In the genomic region with DNA sequence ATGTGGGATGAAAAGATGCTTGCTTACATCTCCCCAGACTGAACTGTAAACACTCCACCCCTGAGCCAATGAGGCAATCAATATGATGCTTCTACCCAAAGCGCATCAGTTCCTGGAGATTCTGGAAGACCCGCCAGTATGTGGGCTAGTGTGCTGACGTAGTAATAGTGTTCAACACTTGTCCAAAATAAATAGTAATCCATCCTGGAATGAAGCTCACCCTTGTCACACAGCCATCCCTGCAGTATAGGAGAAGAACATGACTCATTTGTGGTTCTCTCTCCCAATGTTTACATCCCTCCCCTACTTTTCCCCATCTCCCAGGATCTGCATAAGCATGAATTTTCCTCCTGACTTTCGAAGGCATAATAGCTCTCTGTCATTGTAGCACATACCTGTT, we compare ENCODE assay signal across 21 mouse cellular contexts.
"Had no signal": no experiment of that assay in that cellular context is flagged by ENCODE, and none has a peak within 500 bp of the region (broad histone marks: within the 10 kb centered on the region; RNA-seq: fewer than 3 reads in every experiment).

No protein-coding gene starts in this region.

- ATAC-seq: liver, embryonic 12.5 days; midbrain, embryonic 13.5 days; midbrain, embryonic 16.5 days had no signal

- H3K4me2 ChIP-seq: limb, embryonic 13.5 days; liver, embryonic 12.5 days; liver, embryonic 15.5 days; midbrain, embryonic 13.5 days; neural tube, embryonic 13.5 days; stomach, embryonic 15.5 days had no signal

- H3K9me3 ChIP-seq: limb, embryonic 10.5 days; limb, embryonic 13.5 days; liver, embryonic 12.5 days; liver, embryonic 15.5 days; megakaryocyte, embryonic 14.5 days; midbrain, embryonic 10.5 days; midbrain, embryonic 13.5 days; neural tube, embryonic 13.5 days; stomach, embryonic 15.5 days had no signal

- H3K27ac ChIP-seq: limb, embryonic 10.5 days; limb, embryonic 13.5 days; liver, embryonic 12.5 days; liver, embryonic 15.5 days; midbrain, embryonic 10.5 days; midbrain, embryonic 13.5 days; neural tube, embryonic 13.5 days; stomach, embryonic 15.5 days had no signal

- DNase-seq: kidney, adult 18-20 months; kidney, adult 9 months; kidney, postnatal 14 days; kidney, postnatal 4 days; liver; lung, adult 2 months; retina, postnatal 1 day; right cerebral cortex, postnatal 25 days; spleen, adult 18-20 months; thymus, postnatal 25 days had no signal

- H3K27me3 ChIP-seq: limb, embryonic 13.5 days; liver, embryonic 12.5 days; liver, embryonic 15.5 days; megakaryocyte, embryonic 14.5 days; midbrain, embryonic 13.5 days; neural tube, embryonic 13.5 days; stomach, embryonic 15.5 days had no signal

- H3K9ac ChIP-seq: limb, embryonic 13.5 days; liver, embryonic 12.5 days; liver, embryonic 15.5 days; midbrain, embryonic 13.5 days; neural tube, embryonic 13.5 days; stomach, embryonic 15.5 days had no signal

- H3K4me1 ChIP-seq: limb, embryonic 10.5 days; limb, embryonic 13.5 days; liver, embryonic 12.5 days; liver, embryonic 15.5 days; megakaryocyte, embryonic 14.5 days; midbrain, embryonic 10.5 days; midbrain, embryonic 13.5 days; neural tube, embryonic 13.5 days; stomach, embryonic 15.5 days had no signal

- H3K4me3 ChIP-seq: limb, embryonic 10.5 days; limb, embryonic 13.5 days; liver, embryonic 12.5 days; liver, embryonic 15.5 days; megakaryocyte, embryonic 14.5 days; midbrain, embryonic 10.5 days; midbrain, embryonic 13.5 days; myocyte; neural tube, embryonic 13.5 days; stomach, embryonic 15.5 days had no signal

- H3K36me3 ChIP-seq: limb, embryonic 10.5 days; limb, embryonic 13.5 days; liver, embryonic 12.5 days; liver, embryonic 15.5 days; midbrain, embryonic 10.5 days; midbrain, embryonic 13.5 days; neural tube, embryonic 13.5 days; stomach, embryonic 15.5 days had no signal
